Mouse (Mus musculus): ENCODE measurements at regions not wholly inside any gene's neighbourhood (a gene's known extent, or its start where the extent isn't known, plus 50 kb on each side); places are given as distances from the start of the nearest gene placed in this dataset.

DNA sequence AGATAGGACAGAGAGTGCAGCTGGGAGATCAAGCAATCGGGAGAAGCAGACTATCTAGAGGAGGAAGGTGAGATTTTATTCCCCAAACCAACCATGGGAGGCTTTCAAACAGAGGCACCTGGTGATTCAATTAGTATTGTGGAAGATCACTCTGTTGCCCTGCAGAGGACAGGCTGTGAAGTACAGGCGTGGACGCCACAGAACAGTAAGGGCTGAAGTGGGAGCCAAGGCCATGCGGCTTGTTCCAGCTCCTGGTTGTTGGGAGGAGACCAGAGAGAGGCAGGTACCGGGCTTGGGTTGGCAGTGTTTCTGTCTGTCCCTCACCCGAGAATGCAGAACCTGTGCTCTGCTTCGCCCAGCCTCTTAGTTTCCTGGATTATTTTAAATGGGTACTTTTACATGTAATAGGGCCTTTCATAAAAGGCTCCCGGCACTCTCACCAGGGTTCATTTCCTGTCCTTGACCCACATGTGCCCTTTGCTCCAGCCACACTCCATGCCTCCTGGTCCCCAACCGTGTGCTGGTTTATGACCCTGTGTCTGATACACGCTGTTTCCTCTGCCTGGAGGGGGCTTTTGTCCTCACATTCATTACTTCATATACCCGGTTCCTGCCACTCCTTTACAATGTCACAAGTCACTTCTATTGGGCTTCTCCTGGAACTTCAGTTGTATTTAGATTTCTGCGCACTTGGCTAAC lies 58.3 kb downstream of the Vcpkmt start:
- no peak for TF ChIP-seq GATA4 (IDR thresholded peaks at IDR 0.05; ENCODE audit: insufficient replicate concordance, low read length)

DNA sequence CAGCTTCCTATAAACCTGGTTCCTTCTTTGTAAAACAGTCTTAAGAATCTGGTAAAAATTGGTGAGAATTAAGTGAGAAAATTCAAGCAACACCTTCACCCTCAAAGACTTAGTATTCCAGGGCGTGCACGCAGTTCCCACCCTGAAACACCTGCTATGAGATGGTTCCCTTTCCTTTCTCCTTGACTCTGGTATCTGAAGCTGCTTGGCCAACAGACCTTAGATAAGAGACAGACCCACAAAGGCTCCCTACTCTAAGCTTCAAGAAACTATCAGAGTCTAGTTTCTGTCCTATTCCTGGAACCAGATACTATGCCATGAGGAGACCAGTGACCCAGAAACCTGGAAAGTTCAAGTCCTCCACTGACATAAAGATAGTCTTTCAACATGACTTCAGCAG lies 63.0 kb downstream of the Vcpkmt start:
- TF ChIP-seq GATA4 (IDR thresholded peaks at IDR 0.05; ENCODE audit: insufficient replicate concordance, low read length) = no peak

DNA sequence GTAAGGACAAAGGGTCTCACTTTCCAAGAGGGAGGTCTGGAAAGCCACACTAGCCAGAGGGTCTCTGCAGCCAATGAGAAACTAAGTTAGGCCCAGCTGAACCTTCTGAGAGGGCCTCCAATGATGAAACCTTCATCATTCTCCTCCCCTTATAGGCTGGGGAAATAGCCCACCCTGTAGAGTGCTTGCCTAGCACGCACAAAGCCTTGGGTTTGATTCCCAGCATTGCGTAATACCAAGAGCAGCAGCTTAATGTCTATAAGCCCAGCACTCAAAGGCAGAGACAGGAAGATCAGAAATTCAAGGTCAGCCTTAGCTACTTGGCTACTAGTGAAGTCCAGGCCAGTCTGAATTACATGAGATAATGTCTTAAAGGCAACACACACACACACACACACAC lies 63.8 kb downstream of the Vcpkmt start:
- TF ChIP-seq GATA4 (IDR thresholded peaks at IDR 0.05; ENCODE audit: insufficient replicate concordance, low read length) = no peak

DNA sequence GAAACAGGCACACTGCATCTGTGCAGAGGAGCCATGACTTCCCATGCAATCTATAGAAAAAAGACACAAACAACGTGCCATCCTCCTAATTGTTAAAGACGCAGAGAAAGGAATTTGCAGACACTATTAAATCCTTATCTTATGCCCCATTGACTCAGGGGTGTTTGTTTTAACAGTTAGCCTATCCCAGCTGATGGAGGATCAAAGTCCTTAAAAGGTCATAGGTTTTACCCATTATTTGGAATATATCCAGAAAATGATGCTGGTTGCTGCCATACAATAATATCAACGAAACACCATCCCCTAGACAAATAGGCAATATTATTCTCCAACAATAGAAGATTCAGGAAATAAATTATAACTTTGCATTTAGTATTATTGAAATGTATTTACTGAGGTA lies 65.2 kb downstream of the Vcpkmt start:
- no peak for TF ChIP-seq GATA4 (IDR thresholded peaks at IDR 0.05; ENCODE audit: insufficient replicate concordance, low read length)

DNA sequence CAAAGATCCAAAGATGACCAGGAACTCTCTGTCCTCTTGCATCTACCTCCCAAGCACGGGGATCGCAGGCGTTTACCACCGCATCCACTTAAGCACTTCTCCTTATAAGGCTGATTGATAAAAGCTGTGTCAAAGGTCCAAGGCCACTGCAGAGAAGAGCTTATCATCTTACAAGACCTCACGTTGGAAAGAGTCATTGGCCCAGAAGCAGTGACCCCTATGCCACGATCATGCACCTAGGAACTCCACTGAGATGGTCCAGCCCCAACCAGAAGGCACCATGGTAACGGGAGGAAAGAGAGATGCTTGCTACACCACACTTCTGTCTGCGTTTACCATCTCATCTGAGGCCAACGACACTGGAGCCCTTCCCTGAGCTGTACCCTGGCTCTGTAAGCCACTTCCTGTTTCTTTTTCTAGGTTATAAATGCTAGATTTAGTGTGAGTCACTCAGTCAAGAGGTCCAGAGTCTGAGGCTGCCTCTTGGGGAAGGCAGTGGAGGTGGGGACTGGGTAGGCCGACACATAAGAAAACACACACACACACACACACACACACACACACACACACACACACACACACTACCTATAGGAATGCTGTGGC lies 66.4 kb downstream of the Vcpkmt start:
- TF ChIP-seq GATA4 (IDR thresholded peaks at IDR 0.05; ENCODE audit: insufficient replicate concordance, low read length) = no peak

DNA sequence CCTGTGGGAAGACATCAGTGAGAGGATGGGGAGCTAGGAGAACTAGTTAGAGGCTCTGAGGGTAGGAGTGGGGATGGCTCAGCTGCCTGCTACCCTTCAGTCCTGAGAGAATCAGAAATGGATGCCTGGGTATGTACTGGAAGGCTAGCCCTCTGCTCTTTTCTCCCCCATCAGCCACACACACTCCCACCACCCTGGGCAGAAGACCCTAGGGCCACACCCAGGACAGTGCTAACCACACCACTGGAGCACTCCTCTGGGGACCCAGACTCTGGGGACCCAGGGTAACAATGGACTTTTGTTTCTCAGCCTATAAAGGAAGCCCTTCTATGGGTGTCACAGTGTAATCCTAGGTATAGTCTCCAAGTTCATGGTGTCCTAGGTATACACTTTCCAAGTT lies 67.0 kb downstream of the Vcpkmt start:
- TF ChIP-seq GATA4 (IDR thresholded peaks at IDR 0.05; ENCODE audit: insufficient replicate concordance, low read length) = no peak

DNA sequence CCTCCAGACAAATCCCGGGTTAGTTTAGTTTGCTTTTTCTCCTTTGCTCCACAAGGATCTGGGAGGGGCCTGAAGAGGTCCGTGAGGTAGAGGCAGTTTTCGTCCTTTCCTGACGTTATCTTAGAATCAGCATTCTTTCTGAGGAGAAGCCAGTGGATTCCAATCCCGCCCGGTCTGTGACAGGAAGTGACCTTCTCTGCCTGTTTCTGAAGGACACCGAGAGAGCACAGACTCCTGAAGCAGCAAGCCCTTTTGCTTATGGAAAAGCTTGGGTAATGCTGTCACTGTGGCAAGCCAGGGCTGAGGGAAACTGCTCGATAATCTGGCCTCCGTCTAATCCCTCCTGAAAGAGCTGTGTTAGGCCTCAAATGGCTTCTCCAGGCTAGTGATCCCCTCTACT lies 67.7 kb downstream of the Vcpkmt start:
- TF ChIP-seq GATA4 (IDR thresholded peaks at IDR 0.05; ENCODE audit: insufficient replicate concordance, low read length) = no peak

DNA sequence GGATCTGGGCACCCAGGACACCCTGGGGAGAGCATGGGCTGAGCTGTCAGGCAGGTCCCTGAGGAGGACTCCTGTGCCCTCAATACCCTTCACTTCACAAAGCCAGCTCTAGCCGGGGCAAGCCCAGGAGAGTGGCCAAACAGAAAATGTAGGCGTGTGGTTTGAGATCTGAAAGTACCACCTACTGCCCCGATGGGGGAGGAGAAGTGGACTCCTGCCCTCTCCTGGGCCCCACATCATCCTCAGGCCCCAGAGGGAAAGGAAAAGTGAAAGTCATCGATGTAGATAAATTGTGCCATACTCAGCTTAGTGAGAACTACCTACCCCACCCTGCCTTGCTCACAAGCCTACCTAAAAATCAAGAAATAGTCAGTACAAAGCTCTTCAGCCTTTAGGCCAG lies 69.7 kb downstream of the Vcpkmt start:
- TF ChIP-seq GATA4 (IDR thresholded peaks at IDR 0.05; ENCODE audit: insufficient replicate concordance, low read length) = no peak

DNA sequence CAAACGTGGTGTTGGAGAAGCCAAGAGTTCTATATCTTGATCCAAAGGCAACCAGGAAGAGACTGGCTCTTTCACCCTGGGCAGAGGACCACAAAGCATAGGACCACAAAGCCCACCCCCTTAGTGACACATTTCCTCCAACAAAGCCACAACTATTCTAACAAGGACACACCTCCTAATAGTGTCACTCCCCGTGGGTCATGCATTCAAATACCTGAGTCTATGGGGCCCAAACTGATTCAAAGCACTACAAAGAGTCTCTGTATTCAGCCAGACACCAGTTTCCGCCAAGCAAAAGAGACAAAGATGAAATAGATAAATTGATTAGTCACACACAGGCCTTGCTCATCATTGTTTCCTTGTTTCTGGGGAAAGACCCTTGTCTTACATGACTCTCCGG lies 72.1 kb downstream of the Vcpkmt start:
- TF ChIP-seq GATA4 (IDR thresholded peaks at IDR 0.05; ENCODE audit: insufficient replicate concordance, low read length) = no peak

DNA sequence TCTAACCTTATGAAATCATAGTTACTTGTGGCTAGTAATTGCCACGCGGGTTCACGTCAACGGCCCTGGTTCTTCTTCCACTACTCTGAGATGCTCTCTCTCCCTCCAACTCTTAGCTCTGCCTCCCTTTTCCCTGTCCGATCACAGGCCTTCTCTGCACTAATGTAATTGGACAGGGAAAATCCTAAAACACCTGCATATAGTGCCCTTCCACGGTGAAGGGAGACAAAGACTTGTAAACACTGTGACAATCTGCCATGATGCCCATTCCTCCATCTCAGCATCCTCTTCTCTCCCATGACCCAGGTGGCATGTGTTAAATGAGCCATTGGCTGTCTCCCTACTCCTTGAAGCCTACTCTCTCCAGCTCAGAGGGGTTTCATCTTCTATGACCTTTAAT lies 74.9 kb downstream of the Vcpkmt start:
- TF ChIP-seq GATA4 (IDR thresholded peaks at IDR 0.05; ENCODE audit: insufficient replicate concordance, low read length) = no peak

DNA sequence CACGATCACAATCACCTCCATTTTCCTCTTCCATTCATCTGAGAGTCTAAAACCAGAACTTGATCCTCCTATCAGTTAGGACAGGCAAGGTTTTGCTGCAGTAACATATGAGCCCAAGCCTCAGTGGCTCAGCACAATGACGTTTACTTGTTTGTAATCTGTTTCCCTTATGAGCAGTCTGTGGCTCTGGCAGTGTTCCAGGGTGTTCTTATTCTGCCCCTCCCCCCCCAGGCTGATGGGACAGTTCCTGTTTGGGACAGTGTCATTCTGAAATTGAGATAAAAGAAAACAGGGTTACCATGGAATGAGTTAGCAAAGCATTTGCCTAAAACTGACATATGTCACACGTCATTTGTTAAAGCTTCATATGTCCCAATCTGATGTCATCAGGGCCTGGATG lies 75.5 kb downstream of the Vcpkmt start:
- TF ChIP-seq GATA4 (IDR thresholded peaks at IDR 0.05; ENCODE audit: insufficient replicate concordance, low read length) = no peak

DNA sequence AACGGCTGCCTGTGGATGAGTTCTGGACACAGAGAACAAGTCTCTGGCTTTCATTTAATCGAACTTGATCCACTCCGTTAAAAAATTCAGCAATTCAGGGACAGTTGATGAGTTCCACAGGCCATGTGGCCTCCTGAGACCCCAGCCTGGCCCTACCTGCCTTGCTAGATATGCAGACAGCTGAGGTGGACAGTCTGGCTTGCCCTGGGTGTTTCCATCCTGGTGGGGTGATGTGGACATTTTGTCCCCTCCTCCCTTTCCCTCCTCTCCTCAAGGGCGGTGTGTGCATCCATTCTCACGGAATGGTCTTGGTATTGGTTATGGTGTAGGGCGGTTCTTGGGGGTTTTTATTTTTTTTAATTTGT lies 80.1 kb downstream of the Vcpkmt start:
- no peak for TF ChIP-seq GATA4 (IDR thresholded peaks at IDR 0.05; ENCODE audit: insufficient replicate concordance, low read length)

DNA sequence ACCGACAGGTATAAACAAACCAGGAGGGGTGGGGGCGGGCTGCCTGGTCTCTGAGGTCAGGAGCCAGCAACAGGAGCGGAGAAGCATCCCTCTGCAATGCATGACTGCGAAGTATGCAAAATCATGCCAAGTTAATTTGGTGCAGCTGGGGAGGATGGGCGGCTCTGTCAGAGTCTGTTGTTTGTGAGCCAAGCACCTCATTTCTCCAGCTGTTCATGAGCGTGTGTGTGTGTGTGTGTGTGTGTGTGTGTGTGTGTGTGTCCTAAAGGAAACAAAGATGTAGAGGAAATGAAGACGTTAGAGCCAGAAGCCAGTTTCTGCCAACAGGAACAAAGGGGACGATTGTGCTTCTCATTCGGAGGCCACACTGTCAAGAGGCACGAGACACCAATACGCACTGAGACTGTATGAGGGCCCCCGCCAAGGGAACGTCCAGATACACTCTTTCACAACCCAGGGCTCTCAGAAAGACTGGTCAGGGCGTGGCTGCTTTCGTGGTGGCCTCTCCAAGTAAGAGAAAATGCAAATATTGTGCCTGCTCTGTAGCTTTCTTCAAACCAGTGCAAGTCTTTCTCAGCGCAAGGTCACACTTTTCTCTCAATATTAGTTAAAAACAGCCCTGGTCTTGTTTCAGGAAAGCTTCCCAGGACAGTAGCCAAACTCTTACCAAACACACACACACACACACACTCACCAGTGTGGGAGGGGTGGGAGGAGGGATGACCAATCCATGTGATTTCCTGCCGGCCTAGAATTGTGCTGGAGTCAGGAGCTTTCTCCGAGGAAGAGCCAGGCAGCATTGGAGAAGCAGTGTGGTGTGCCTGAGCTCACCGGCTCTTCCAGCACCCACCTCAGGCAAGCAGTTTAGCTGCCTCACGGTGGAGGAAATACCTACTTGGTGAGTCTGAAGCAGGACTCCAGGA lies 80.8 kb downstream of the Vcpkmt start:
- no peak; the same call in 1 of the 2 replicates for TF ChIP-seq GATA4 (IDR thresholded peaks at IDR 0.05; ENCODE audit: insufficient replicate concordance, low read length)

DNA sequence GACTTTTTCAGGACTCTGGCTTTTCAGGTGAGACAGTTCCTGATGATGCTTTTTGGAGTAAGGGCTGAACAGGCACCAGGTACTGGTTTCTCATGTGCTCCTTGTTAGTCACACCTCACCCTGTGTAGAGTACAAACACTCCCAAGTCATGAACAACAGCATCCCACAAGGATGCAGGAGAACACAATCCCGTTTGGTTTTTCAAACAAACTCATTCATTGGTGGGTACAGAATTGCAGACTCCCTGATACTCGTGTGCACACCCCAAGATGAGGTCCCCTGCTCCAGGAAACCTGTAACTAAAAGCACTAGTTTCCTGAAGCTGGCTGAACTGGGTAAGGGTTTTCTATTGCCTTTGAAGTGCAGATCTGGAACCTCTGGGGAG lies 81.5 kb downstream of the Vcpkmt start:
- TF ChIP-seq GATA4 (IDR thresholded peaks at IDR 0.05; ENCODE audit: insufficient replicate concordance, low read length) = no peak

DNA sequence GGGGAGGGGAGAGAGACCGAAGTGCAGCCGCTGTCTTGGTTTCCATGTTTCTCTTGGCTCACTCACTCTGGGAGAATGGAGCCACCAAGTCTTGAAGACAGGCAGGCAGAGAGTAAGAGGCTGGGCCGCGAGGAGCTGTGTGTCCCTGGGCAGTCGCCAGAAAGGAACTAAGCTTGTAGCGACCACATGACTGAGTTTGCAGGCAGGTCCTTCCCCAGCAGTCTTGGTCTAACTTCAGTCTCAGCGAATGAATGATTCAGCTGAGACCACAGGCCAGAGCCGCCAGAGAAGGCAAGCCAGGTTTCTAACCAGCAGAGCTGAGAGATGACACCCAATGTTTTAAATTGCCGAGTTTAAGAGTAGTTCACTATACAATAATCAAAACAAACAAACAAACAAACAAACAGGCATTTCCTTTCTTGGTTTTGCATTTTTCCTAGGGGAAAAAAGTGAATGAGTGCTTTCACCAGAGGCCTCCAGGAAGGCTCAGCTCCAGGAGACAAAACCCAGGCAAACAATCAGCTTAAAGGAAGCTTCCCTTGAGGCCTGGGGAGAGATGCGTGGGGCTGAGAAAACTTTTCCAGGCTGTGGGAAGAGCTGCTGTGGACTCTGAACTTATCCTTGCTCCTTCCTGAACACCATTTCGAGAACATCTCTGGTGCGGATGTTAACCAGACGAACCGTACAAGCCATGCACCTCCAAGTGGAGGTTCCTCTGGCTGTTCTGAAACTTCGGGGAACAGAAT lies 82.1 kb downstream of the Vcpkmt start:
- no peak for TF ChIP-seq GATA4 (IDR thresholded peaks at IDR 0.05; ENCODE audit: insufficient replicate concordance, low read length)
